Mouse (Mus musculus) right cerebral cortex, postnatal 10 days (tissue): Measurements from ENCODE around the gene Hey2.

Experiments used
- DNase-seq, 2 experiments: peaks; one replicate each; pipeline ENCODE4 v3.0.0; 2021; ENCODE audit warnings: low spot score in 2 of 2

Hey2 gene

DNA sequence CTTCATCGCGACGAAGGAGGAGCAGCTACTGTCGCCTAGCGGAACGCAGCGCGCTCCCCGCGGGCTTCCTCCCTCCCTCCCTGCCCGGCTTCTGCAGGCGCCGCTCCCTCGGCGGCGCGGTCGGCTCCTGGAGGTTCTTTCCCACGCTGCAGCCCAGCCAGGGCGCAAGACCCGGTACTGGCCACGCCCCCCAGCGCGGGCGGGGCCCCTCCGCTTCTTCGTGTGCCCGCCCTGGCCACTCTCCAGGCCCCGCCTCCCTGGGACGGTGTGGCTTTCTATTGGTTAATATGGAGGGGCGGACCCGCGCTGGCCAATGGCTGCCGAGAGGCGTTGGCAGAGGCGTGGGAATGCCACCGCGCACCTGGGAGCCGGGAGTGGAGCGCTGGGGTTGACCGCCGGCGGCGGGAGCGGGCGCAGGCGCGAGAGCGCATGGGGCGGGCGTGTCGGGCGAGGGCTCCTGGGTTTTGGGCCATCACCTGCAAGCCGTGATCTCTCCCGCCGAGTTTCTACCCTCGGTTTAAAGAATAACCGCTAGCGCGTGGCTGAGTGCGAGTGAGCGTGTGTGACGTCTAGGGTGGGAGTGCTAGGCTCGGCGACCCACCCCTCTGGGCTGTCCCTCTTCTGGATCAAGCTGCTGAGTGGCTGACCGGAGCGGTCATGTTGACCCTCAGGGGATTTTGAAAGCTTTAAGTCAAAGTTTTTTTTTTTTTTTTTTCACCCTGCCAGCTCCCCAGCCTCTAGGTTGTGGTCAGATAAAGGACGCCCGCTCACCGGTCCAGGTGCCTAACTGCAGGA is at the start of gene Hey2:
Hey2 (minus strand) TSS at position 159 of the 795 bp plus-strand sequence.
- peak; percentile 97 to 98 for DNase-seq

DNA sequence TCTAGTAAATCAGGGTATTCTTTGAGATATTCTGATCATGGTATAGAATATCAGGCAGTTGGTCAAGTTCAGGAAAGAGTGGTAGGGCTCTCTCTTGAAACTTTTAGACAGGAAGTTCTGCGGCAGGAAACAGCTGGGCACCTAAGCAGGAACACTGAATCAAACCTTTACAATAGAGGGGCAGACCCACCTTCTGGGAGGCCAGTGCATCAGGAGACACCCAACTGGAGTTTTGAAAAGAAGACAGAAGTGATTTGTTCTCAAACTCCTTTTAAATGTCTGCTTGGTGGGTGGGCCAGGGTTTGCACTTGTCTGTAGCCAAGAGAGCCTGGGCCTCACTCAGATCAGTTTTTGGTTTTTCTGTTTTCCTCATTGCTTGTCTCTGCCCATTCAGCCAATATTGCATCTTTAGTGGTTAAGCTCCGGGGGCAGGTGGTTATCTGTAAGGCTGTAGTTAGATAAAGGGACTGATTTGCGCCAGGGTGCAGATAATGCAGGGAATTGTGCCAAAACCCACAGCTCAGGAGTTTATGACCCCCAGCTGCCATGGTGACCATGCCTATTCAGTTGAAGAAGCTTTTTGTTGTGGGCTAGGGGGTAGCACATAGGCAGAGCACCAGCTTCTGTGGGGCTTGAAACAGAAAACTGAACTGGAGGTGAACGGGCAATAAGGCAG is 40.6 kb upstream of the Hey2 start:
- peak in 1 of 2 experiments; percentile 15 for DNase-seq

DNA sequence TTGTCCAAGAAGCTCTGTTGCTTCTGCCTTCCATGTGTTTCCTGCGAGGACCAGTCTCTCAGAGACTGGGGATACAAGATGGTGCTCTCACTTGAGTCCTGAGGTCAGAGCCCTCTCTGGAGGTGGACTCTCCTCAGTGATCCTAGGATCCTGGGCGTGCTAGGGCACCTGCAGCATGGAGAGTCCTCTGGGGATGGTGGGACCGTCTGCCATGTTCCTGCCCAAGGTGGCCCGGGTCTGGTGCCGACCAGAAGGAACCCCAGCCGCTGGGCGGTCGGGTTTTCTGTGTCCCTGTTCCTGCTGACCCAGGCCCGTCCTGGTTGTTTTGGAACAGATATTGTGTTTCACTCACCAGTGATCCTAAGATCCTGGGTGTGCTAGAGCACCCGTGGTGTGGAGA is 38.5 kb upstream of the Hey2 start:
- DNase-seq, result no peak

DNA sequence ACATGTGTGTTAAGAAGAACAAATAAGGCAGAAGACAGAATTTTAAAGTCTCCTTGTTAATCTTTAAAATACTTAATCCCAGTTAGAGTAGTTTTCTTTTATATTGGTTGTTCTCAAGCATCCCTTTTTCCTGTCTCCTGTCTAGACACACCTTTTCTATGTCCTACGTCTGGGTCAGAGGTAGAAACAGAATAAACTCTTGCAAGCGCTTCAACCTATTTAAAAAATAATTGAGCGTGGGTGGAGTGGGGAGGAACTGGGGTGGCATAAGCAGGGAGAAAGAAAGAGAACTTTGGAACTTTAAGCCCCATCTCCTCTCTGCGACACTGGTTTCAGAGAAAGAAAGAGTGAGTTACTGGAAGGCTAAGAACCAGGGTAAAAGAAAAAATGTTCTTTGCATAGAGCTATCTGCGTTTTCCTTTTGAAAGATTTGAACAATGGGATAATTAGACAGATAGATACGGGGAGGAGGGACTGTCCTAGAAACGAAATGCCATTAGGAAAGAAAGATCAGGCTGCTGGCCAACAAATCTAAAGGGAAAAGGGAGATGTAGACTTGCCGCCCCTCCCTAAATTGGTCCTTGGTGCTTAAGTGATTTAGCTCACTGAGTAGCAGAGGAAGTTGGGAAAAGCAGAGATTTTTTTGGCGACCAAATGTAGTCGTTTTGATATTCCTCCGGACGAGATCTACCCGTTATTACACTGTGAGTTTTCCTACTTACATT is 2.7 kb upstream of the Hey2 start:
- no peak for DNase-seq

DNA sequence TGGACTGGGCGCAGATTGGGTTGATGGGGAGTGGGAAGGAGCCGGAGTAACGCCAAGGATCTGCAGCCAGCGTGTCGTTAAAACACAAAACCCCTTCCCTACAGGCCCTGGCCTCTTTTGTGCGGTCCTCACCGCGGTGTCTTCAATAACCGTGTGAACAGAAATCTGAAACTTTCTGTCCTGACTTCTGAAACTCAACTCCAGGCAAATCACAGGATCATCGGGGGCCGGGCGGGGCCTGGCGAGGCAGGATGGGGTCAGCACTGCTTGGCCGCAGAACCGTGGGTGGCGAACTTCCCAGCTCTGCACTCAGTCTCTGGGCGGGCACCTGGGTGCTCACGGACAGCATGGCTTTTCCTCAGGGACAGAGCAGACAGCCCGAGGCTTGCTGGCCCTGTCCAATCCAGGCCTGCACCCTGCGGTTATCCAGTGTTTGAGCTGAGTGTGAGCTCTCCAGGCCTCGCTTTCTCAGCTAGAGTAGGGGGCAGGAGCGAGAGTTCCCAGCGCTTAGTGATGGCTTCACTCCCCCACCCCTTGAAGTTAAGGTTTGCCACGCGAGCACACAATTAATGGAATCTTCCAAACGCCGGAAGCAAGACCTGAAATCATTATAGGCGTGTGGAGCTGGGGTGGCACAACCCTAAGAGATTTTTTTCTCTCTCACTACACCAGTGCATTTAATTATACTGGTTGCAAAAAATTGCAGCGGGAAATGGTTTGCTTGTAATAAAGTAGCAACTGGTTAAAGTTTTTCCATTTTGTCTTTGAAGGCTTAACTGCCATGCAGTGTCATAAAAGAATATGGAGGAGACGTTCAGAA is 1.8 kb upstream of the Hey2 start:
- DNase-seq, result peak; percentile 26 to 34

DNA sequence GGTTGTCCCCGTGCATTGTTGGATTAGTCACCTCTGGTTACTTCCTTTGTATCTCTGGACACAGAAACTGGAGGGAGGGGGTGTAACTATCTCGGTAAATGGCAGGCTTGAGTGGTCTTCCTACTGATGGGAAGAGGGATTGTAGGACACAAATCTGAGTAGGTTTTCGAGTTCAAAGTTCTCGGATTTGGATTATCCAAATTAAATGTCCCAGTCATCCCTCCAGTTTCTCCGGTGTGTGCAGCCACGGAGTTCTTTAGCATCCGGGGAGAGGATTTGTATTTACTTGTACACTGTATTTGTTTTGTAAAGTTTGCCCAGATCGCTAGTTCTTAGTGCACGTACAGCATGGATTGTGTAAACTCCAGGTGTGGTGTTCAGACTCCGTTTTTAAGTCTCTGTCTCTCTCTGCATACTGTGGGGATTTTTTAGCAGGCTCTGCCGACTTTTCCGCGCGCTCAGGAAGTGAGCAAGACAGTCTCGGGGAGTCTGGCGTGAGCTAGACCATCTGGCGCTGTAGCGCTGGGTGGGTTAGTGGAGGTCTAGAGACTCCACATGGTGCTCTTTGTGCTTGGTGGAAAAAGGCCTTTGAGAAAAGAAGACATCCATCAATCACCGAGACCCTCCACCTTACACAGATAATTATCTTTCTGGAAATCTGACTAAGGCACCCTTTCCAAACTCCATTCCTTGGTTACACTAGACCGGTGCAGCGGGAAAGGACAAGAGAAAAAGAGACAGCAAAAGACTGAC is 1.0 kb upstream of the Hey2 start:
- peak; percentile 49 to 52 for DNase-seq

DNA sequence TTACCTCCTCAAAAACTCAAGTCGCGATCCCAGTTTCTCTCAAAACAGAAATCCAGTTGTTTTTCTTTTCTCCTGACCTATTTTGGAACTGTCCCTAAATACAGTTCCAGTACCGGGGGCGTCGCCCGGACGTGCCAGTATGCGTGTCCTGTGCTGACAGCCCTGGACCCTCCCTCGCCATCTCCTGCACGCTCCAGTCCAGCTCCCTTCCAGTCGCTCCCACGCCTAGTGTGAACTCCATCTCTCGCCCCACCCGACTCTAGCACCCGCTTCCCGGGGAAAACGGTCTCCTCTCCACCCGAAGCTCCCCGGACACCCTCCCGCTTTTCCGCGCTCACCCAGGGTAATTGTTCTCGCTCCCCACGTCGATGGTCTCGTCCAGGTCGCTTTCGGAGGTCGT is 373 bp downstream of the Hey2 start:
- no peak for DNase-seq

DNA sequence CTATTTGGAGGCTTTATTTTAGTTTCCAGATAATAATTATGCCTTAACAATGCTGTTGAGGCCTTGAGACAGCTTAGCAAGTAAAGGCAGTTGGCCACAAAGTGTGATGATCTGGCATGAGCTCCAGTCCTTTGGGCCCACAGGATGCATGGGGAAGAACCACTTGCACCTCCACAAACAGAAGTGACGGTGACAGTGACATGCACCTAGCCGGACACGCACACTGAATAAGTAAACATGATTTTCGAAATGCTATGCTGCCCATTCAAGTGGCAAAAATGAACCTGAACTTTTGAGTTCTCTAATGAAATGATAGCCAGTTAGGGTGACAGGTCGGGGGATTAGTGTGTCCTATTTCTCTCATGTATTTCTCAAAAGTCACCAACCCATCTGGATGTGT is 1.8 kb downstream of the Hey2 start:
- DNase-seq, result no peak

DNA sequence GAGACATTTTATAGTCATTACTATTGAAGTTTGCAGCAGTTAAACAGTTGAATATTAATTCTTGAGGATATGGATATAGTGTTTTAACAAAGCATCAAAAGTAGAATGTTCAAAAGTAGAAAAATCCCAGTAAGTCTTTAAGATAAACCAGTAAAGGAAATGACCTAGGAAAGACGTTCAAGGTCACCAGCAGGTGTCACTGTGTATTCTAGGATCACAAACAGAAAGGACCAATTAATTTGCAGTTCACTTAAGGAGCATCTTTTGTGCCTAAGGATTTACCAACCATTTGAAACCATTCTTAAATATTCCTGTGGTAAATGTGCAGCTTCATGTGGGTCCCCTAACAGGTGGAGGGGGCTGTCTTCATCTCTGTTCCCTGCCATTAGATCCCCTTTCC is 4.4 kb downstream of the Hey2 start:
- DNase-seq, result no peak

DNA sequence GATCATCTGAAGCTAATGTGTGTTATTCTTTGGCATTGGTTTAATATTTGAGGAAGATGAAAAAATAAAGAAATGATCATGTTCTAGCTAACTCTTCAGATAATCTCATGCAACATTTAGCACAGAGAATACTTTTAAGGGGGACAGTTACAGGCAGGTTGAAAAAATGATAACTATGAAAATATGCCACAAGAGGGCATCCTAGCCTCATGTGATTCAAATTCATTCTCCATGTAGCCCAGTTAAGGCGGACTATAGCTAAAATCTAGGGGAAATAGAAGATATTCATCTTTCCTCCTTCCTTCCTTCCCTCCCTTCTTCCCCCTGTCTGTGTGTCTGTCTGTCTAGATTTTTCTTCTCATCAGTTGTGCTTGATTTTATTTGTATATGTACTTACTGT is 17.6 kb downstream of the Hey2 start:
- DNase-seq, result peak; percentile 34 to 46

DNA sequence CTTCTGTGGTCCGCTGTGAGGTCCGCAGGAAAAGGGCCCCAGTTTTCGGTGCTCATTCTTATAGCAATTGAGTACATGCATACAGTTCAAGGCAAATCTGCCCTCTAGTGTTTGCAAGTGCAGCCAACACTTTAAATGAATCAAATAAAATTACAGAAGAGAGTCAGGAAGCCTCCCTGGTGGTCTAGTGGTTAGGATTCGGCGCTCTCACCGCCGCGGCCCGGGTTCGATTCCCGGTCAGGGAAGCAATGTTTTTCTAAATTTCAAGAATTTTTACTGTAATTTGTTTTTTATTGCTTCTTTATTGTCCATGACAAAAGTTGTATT is 31.7 kb downstream of the Hey2 start:
- DNase-seq, result peak; percentile 75 to 83

DNA sequence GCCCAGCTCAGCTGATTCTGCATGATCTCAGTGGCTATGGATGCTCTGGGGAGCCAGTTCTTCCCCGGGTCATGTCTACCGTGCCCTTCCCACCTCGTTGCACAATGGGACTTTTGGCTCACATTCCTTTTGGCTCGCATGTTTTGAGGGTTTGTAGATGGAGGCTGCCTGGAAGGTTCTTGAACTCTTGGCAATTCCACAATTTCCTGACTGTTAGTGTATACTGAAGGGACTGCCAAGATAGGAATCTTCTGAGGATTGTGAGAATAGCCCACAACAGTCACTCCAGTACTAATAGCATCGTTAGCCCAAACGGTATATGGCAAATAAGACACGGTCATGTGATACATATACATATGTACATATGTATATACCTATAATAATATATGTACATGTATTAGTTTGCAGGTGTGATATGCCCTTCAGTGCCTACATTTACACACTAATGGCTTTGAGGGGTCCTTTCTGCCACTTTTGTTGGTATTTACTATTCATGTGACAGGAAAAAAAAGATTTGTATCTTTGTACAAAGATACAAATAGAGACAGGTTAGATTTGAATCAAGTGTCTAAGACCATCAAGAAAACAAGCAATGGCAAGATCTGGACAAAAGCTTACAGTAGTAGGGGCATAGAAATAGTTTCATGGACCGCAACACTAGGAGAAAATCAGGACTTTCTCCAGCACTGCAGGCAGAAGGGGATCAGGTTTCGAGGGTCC is 32.2 kb downstream of the Hey2 start:
- no peak for DNase-seq

DNA sequence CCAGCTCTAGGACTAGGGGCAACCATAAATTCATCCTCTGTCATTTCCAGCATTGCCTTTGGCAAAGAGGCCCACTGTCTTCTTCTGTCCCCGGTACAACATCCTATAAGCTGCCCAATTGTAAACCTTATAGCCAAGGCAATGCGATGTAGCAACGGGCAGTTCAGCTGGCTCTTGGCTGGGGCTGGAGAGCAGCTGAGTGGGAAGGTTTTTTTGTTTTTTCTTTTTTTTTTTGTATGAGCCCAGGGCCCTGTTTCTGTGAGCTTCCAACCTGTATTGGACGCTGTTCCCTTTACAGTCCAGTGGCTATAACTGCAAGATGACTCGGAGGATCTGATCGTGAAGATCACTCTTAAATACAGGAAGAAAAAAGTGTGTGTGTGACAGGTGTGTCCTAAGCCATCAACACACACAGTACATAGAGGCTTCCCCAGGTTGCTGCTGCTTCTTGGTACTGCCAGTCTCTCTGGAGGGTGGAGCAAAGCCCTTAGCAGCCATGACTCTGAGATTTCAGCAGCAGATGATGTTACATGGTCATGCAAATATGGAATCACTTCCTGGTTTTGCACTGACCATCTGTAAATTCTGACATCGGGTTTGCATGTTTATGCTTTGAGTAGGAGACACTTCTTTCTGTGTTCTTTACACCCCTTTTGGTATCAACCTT is 38.9 kb downstream of the Hey2 start:
- no peak for DNase-seq

DNA sequence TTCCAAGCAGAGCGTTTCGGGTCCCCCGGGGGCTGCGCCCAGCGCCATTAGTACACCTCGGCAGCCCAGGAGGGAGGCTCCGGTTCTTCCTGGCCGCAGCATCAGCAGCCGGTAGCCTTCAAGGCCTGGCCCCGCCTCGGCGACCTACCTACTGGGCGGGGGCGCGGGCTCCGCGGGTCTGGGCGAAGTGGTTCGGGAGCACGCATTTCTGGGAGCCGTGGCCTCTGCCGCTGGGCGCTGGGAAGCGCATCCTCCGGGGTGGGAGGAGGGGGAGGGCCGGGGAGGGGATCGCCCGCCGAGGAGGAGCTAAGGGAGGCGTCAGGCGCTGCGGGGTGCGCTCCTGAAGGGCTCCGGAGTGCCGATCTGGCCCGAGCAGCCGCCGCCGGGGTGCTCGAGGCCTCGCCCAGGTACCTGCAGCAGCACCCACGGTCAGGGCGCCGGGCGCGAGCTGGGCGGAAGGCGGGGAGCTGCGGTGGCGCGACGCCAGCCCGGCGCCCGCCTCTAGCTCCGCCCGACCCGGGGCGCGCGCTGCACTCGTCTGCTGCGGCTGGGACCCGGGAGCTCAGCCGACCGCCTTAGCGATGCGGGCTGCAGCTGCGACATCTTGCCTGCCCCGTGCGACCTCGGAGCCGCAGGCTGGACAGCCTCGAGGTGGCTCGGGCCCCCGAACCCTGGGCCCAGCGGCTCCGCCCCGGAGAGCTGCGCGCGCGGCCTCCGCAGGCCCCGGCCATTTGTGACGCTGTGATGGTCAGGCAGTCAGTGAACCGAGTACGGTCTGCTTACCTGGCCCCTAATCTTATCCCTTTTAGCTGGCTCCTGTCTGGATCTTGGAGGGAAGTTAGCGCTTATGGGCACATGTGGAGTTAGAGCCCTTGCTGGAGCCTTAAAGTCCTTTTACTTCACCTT is 39.7 kb downstream of the Hey2 start, which contains the start of gene Ncoa7:
Ncoa7 (minus strand) TSS at position 646 of the 906 bp plus-strand sequence.
- peak; percentile 80 to 82 for DNase-seq

DNA sequence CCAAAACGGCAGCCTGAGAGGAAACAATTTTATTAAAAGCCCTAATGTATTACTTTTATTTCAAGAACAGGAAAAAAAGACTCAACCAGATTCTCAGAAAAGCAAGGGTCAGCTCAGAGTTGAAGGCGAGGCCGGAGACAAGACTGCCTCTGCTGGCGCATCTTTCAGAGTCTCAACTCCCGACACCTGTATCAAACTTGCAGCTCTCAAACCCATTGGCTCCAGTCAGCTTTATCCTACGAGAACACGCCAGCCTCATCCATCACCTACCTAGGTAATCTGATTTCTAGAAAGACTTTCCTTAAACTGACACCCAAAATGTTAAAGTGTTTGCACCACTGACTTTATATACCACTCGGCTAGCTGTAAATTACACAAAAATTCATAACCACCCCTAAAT is 40.6 kb downstream of the Hey2 start:
- DNase-seq, result peak; percentile 44 to 56

DNA sequence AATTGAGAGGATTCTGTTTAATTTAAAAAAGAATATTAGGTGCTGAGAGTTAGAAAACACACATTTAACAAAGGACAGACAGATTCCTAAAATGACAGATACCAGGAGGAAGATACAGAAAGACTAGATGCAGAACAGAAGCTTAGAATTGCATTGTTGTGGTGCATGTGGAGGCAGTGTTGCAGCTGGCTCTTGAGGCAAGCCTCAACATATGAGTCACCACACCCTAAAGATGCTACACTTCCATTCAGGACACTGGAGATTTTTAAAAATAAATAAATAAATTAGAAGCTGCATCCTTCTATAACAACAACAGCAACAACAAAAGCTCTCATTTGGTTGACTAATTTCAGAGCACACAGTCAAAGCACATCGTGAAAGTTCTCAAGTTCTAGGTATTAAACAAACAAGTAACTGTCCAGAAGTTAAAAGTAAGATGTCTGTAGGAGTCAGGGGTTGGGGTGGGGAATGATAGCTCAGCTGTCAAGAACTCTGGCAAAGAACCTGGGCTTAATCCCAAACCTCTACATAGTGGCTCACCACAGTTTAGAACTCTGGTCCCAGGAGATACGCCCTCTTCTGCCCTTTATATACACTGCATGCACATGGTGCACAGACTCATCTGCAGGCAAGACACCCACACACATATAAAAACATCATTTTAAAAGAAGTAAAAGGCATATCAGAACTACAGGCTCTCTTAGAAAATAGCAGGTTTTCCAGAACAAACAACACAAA is 42.7 kb downstream of the Hey2 start:
- DNase-seq, result no peak

DNA sequence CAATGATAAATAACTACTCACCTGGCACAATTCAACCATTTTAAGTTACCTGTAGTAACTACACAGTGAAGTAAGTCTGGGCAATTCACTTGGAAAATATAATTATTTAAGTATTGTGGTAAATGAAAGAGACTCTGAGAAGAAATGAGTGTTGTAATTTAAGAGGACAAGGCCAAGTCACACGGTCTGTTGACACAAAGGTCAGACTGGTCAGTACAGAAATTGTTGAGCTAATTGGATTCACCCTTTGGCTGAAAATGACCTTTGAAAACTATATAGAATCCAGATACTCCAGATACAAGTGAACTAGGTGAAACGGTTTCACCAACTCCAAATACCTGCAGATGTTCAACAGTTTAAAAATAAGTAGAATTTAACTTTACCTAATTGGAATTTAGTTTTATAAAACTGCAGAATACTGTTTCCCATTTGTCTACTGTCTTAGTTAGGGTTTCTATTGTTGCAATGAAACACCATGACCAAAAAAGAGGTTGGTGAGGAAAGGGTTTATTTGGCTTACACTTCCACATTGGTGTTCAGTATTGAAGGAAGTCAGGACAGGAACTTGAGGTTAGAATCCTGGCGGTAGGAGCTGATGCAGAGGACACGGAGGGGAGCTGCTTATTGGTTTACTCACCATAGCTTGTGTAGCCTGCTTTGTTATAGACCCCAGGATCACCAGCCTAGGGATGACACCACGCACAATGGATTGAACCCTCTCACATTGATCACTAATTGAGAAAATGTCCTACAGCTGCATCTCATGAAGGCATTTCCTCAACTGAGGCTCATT is 45.9 kb downstream of the Hey2 start:
- DNase-seq, result no peak
